Mouse (Mus musculus): Measurements from ENCODE around the gene Pkib.

DNA sequence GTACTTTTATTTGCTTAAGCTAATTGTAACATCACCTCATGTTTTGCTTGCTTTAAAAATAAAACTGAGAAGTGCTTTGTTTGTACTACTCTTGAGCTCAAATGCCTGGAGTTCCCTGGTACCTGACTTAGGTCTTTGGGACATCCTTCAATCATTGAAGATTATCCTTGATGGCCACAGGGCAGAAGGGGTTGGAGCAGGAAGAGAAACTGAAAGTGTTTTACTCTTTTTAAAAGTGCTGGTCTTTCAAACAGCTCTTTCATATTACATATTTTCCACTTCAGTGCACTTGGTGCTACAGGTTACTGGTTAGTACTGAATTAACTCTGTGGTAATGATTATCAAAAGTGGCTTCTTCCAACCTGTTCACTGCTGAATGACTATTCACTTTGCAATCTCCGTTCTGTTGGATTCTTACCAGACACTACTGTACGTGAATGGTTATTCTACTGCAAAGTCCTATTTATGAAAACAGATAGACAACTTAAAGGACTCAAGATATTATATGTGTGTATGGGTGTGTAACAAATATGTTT is 123.5 kb downstream of the Pkib start:
- 0 out of 2 replicates have a peak, but pooled peaks have one; percentile 11 for TF ChIP-seq EP300 (IDR thresholded peaks at IDR 0.05)
- no peak for TF ChIP-seq CTCF (IDR thresholded peaks at IDR 0.05)
